Mouse (Mus musculus) neural tube, embryonic 15.5 days (tissue): Measurements from ENCODE around the gene Tcn2. TPM values are rescaled to one million over a fixed set of nuclear protein-coding genes. Genes with fewer than 3 reads are reported as not detected.
"Not testable (repeated sequence)": the region's sequence is repeated elsewhere in the genome, so short reads cannot be mapped to it uniquely, and the experiment has no call there.

ENCODE experiments used
- ATAC-seq: fragments of 200-750 bp; cut with Nextera tagmentation; 2 replicates; pipeline ENCODE4 v1.8.0; 2017; ENCODE audit warnings: mild to moderate bottlenecking, moderate TSS enrichment, moderate library complexity; ENCODE audit not compliant: low FRiP score
- H3K27ac ChIP-seq: fragments of 300-500 bp; sonication (generic); replicated peaks from 2 replicates; pipeline ENCODE4 v1.5.1; 2015; ENCODE audit warnings: mild to moderate bottlenecking, inconsistent platforms
- H3K27me3 ChIP-seq: fragments of 300-500 bp; sonication (generic); replicated peaks from 2 replicates; pipeline ENCODE4 v1.6.1; 2015; ENCODE audit warnings: inconsistent platforms
- H3K36me3 ChIP-seq: fragments of 300-500 bp; sonication (generic); 2 replicates; pipeline ENCODE4 v1.6.1; 2015; ENCODE audit warnings: inconsistent platforms
- H3K4me1 ChIP-seq: fragments of 300-500 bp; sonication (generic); 2 replicates; pipeline ENCODE4 v1.6.1; 2015; ENCODE audit warnings: inconsistent platforms
- H3K4me2 ChIP-seq: fragments of 300-500 bp; sonication (generic); 2 replicates; pipeline ENCODE4 v1.6.1; 2015; ENCODE audit warnings: inconsistent platforms, mild to moderate bottlenecking, moderate library complexity
- H3K4me3 ChIP-seq: fragments of 300-500 bp; sonication (generic); replicated peaks from 2 replicates; pipeline ENCODE4 v1.5.1; 2015; ENCODE audit warnings: mild to moderate bottlenecking, inconsistent platforms
- H3K9ac ChIP-seq: fragments of 300-500 bp; sonication (generic); replicated peaks from 2 replicates; pipeline ENCODE4 v1.6.1; 2015; ENCODE audit warnings: mild to moderate bottlenecking, inconsistent platforms
- H3K9me3 ChIP-seq: fragments of 300-500 bp; sonication (generic); replicated peaks from 2 replicates; pipeline ENCODE4 v1.6.1; 2016; ENCODE audit warnings: inconsistent platforms
- WGBS: fragments of 180-500 bp; shearing (Covaris S2); methylation state at CpG from one replicate; pipeline ENCODE4 v1.1.7; 2015; ENCODE audit warnings: mixed read lengths; 5-methylcytosine and 5-hydroxymethylcytosine counted together
- polyA plus RNA-seq: library from polyadenylated mRNA; unstranded; fragments of >200 nt; fragmentation: Nextera tagmentation; extraction: Ambion mirVana; gene quantifications from 2 replicates; pipeline ENCODE4 v1.2.1, GENCODE M21; 2015

Gene Tcn2
- polyA plus RNA-seq, 1 experiment from 2014 or later: 24.6 TPM

DNA sequence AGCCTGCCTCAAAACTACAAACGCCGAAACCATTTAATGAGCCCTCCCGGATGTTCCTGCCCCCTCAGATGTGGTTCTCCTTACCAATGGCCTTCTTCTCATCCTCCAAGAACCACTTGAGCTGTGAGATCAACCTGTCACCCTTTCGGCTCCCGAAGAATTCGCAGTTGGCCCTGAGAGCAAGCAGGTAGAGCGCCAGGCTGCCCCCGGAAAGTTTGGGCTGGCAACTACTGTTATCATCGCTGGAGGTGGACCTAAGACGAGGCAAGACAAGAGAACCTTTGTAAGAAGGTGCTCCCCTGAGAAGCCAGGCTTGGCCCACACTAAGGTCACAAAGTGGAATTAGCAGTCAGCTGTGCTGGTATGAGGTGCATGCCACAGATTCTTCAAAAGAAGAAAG, 6.0 kb downstream of the Tcn2 start:
- H3K9me3 ChIP-seq: no peaks in the 10 kb centered on the region
- no peak for ATAC-seq
- no peaks in the 10 kb centered on the region for H3K27me3 ChIP-seq
- H3K4me2 ChIP-seq: no peak overlapping the region
- peaks cover 23% of the 10 kb centered on the region for H3K36me3 ChIP-seq
- H3K4me3 ChIP-seq: no peak overlapping the region
- H3K4me1 ChIP-seq: peaks cover 3% of the 10 kb centered on the region
- no peak overlapping the region for H3K9ac ChIP-seq
- no peak overlapping the region for H3K27ac ChIP-seq
- WGBS: 94% methylated on average over 10 of the region's 10 CpGs

DNA sequence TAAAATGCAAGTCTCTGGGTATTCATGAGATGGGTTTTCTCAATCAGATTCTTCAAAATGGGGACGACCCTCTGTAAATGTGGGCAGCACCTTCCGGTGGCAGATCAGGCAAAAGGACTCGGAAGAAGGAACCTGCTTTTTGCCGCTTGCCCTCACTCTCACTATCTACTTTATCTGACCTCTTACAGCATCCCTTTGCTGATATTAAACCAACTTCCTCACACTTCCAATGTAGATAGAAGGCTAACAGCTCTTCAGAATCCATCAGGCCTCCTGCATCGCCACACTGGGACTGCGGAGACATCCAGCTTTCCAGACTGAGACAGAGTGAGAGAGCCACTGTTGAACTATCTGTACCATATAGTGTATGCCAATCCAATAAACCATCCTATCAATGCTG, 9.2 kb downstream of the Tcn2 start:
- Histone ChIP-seq H3K36me3 (peaks cover 23% of the 10 kb centered on the region), H3K27me3 (no peaks in the 10 kb centered on the region), H3K9me3 (no peaks in the 10 kb centered on the region), H3K4me2 (no peak overlapping the region), H3K4me3 (no peak overlapping the region), H3K4me1 (no peaks in the 10 kb centered on the region), H3K27ac (no peak overlapping the region), H3K9ac (no peak overlapping the region)
- no peak for ATAC-seq
- 97% methylated on average over 6 of the region's 6 CpGs for WGBS

DNA sequence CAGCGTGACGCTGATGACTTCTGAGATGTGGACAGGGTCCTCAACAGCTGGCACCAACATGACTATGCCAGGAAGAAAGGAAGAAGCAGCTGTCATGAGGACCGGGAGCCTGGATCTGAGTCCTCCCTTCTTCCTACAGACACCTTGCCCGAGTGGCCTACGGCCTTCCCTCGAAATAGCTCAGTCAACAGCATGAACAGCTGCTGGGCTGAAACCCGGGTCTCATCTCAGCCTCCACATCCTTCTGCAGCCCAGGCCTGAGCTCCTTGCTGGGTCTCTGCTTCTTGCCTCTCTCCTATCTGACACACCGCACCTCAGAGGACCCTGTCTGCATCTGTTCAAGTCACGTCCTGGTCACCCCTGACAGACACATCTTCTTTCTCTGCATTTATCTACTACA, 9.8 kb downstream of the Tcn2 start:
- no peak overlapping the region for H3K4me2 ChIP-seq
- no peak overlapping the region for H3K9ac ChIP-seq
- 98% methylated on average over 9 of the region's 9 CpGs for WGBS
- H3K36me3 ChIP-seq: peaks cover 23% of the 10 kb centered on the region
- no peak for ATAC-seq
- H3K9me3 ChIP-seq: no peaks in the 10 kb centered on the region
- H3K27me3 ChIP-seq: no peaks in the 10 kb centered on the region
- no peak overlapping the region for H3K27ac ChIP-seq
- H3K4me1 ChIP-seq: no peaks in the 10 kb centered on the region
- no peak overlapping the region for H3K4me3 ChIP-seq

DNA sequence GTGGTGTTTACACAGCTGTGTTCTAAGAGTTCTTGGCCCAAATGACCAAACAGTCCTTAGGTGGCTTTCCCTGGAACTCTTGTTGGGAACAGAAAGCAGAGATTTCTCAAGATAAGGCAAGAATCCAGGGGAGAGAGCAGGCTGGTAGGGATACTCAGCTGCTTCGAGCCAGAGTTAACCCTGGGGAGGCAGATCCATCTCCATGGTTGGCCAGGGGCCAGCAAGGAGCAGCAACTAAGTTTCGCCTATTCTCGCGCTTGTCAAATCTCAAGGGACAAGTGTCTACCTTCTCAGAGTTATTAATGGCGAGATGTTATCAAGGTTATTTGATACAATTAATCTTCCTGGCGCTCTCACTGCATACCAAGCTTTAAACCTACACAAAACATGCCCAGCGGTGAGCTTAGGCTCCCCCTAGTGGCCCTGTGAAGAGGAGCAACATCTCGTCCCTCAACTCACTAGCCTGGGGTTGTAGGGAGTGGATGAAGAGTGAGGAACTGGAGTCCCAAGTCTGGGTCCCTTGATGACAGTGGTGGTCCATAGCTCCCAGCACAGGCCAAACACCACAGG, 10.6 kb downstream of the Tcn2 start:
- Histone ChIP-seq H3K36me3 (peaks cover 18% of the 10 kb centered on the region), H3K9me3 (no peaks in the 10 kb centered on the region), H3K27ac (no peak overlapping the region), H3K9ac (no peak overlapping the region), H3K4me3 (no peak overlapping the region), H3K27me3 (no peaks in the 10 kb centered on the region), H3K4me1 (no peaks in the 10 kb centered on the region), H3K4me2 (no peak overlapping the region)
- ATAC-seq: no peak
- WGBS: 20% methylated on average over 8 of the region's 8 CpGs

DNA sequence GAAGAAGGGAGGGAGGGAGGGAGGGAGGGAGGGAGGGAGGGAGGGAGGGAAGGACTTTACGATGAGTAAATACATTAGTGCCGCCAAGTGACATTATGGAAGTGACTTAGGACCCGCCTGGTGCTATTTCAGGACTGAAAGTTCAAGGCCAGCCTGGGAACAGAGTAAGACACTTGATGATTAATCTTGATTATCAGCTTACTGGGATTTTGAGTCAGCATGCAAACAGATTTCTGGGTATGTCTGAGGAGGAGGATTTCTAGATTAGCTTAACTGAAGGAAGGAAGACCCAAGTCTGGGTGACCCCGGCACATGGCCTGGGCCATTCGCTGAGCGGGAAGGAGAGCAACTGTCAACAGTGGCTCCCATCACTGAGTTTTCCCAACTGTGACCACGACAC, 11.5 kb downstream of the Tcn2 start:
- Histone ChIP-seq H3K4me2 (no peak overlapping the region), H3K27ac (no peak overlapping the region), H3K9ac (no peak overlapping the region), H3K27me3 (no peaks in the 10 kb centered on the region), H3K4me1 (no peaks in the 10 kb centered on the region), H3K4me3 (no peak overlapping the region), H3K9me3 (no peaks in the 10 kb centered on the region), H3K36me3 (peaks cover 14% of the 10 kb centered on the region)
- 92% methylated on average over 7 of the region's 7 CpGs for WGBS
- ATAC-seq: no peak

DNA sequence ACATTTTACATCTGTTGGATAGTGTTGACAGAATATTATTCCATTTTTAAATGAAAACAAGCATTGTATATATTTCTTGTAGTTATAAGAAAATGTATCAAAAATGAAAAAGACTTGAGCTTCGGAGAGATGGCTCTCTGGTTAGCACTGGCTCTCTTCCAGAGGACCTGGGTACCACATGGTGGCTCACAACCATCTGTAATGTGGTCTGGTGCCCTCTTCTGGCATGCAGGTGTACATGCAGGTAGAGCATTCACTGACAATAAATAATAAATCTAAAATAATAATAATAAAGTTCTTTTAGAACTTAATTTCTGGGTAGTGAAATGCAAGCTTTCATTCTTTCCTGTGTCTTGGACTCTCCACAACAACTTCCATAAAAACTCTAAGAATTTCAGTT, 13.2 kb downstream of the Tcn2 start:
- Histone ChIP-seq H3K4me2 (no peak overlapping the region), H3K9me3 (no peaks in the 10 kb centered on the region), H3K27me3 (no peaks in the 10 kb centered on the region), H3K36me3 (peaks cover 12% of the 10 kb centered on the region), H3K4me3 (no peak overlapping the region), H3K4me1 (peaks cover 9% of the 10 kb centered on the region), H3K9ac (no peak overlapping the region), H3K27ac (no peak overlapping the region)
- ATAC-seq: no peak
- 56% methylated on average over 1 of the region's 1 CpGs for WGBS

DNA sequence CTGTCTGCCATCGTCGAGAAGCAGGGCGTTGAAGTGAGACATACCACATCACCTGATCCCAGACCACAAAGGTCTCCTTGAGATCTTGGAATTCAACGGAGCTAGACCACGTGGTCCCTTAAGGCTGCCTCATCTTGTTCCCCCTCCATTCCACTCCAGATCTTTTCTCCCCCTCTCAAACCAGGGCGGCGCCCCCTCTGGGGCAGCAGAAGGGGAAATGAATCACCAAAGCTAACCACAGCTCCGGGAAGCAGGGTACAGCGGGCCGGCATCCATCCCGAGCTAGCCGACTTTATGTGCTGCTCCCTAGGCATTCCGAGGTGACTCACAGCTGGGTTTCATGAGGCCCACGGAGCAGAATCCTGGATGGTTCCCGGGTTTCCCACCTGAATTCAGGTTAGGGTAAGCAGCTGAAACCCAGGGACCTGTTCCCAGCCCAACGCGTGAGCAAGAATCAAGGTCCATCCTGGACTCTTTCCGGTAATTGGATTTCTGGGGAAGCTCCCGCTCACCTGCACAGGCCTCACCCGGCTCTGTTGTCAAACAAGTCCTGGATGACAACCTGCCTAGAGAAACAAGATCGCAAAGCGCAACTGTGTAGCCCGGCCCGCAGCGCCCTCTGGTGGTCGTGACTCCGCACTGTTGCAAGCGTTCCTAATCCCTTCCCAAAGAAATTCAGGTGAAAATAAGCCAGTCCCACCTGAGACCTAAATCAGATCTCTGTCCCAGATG, 17.7 kb downstream of the Tcn2 start, which contains the start of gene Slc35e4:
TSS of gene Slc35e4 (minus strand) at position 556 of the 732 bp plus-strand sequence.
- no peaks in the 10 kb centered on the region for H3K9me3 ChIP-seq
- H3K9ac ChIP-seq: peak within 1 kb of the TSS; percentile 61
- peak; percentile 71 for ATAC-seq
- peak within 1 kb of the TSS; percentile 73 for H3K4me3 ChIP-seq
- peaks cover 51% of the 10 kb centered on the region for H3K4me1 ChIP-seq
- no peaks in the 10 kb centered on the region for H3K27me3 ChIP-seq
- no peaks in the 10 kb centered on the region for H3K36me3 ChIP-seq
- H3K27ac ChIP-seq: peak within 1 kb of the TSS; percentile 83
- H3K4me2 ChIP-seq: peak within 1 kb of the TSS; percentile 96
- WGBS: under 1% methylated on average over 27 of the region's 28 CpGs

DNA sequence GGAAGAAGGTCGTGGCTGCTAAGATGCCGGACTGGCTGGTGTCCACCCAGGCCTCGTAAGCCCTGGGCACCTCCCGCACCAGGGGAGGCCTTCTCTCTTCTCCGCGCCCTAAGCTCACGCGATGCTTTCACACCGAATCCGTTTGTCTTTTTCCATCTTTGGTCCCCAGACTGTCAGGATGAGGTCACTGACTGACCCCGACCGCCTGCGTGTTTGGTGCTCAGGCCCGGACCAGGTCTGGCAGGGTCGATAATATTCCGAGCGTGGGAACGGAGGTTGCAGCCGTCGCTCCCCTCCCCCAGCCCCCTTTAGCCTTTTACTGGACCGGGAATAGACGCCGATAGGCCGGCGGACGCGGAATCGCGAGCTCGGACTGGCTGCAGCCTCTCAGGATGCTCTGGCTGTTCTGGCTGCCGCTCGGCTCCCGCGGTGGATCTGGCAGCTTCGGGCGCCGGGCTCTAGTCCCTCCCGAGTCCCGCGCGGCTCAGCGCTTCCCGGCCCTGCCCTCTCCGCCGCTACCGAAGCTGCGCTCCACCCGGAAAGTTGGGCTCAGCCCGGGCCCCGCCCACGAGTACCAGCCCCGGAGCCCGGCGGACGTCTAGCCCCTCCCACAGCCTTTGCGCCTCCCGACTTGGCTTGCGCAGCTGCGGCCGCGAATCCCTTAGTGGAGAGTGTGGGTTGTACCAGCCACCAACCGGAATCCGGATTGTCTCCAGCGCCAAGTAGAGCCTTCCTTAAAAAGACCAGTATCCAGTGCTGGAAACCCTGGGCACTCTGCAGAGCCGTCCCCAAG, 18.4 kb downstream of the Tcn2 start:
- Histone ChIP-seq H3K4me1 (peaks cover 57% of the 10 kb centered on the region), H3K4me2 (peak overlapping the region; percentile 96), H3K27me3 (no peaks in the 10 kb centered on the region), H3K27ac (peak overlapping the region; percentile 83), H3K4me3 (peak overlapping the region; percentile 73), H3K9ac (peak overlapping the region; percentile 61), H3K9me3 (no peaks in the 10 kb centered on the region), H3K36me3 (no peaks in the 10 kb centered on the region)
- ATAC-seq: peak; percentile 92
- WGBS: under 1% methylated on average over 65 of the region's 65 CpGs

DNA sequence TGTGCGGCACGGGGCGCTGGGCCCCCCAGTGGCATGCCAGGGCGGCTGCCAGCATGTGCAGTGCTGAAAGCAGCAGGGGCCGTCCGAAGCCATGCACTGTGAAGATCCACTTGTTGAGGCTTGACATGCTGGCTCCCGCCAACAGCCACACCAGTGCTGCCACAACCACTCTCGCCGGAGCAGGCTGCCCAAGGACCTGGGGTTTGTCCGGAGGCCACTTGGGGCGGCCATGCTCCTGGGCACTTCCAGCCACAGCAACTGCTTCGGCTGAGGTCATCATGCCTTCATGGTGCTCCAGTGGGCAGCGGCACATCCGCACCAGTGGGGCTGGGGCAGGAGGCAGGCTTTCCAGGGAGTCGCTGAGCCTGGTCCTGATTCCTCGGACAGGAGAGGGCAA, 19.1 kb downstream of the Tcn2 start:
- peaks cover 63% of the 10 kb centered on the region for H3K4me1 ChIP-seq
- H3K9ac ChIP-seq: peak overlapping the region; percentile 61
- no peaks in the 10 kb centered on the region for H3K36me3 ChIP-seq
- no peaks in the 10 kb centered on the region for H3K9me3 ChIP-seq
- peak overlapping the region; percentile 96 for H3K4me2 ChIP-seq
- 1% methylated on average over 16 of the region's 16 CpGs for WGBS
- H3K4me3 ChIP-seq: peak overlapping the region; percentile 73
- H3K27me3 ChIP-seq: no peaks in the 10 kb centered on the region
- H3K27ac ChIP-seq: peak overlapping the region; percentile 83
- 0 out of 2 replicates have a peak, but pooled peaks have one; percentile 12 for ATAC-seq

DNA sequence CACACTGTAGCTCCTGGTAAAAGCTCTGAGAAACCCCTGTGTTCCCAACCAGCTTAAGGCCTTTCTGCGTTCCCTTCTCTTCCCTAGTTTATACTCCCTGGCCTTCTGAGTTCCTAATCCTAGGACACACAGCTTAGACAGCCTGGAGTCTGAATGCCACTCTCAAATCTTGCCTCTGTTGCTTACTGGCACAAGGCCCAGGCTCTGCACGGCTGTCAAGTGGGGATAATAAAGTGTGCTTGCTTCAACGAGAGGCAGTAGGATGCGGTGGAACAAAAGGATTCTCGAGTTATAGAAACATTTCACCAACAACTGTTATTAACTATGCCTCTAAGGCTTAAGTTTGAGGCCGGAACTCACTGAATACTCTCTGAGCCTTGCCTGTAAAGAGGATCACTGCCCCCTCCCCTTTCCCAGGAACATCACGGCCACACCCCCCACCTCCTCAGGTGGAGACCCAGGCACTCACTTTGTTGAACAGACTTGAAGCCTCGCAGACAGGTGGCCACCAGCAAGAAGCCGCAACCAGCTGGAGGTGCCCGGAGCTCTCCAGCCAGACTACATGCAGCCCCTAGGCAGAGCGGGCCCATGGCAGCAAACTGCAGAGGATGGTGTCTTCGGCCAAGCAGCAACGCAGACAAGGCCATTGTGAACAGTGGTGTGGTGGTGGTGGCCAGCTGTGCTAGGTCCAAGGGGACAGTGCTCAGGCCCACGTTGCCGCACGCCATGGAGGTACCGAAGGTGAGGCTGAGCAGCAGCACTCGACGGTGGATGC, 19.7 kb downstream of the Tcn2 start:
- Histone ChIP-seq H3K27ac (peak overlapping the region; percentile 83), H3K4me3 (peak overlapping the region; percentile 73), H3K4me2 (peak overlapping the region; percentile 96), H3K4me1 (peaks cover 64% of the 10 kb centered on the region), H3K27me3 (no peaks in the 10 kb centered on the region), H3K9ac (peak overlapping the region; percentile 61), H3K9me3 (no peaks in the 10 kb centered on the region), H3K36me3 (peaks cover 3% of the 10 kb centered on the region; the same call in 1 of the 2 replicates)
- WGBS: 12% methylated on average over 19 of the region's 19 CpGs
- ATAC-seq: no peak

DNA sequence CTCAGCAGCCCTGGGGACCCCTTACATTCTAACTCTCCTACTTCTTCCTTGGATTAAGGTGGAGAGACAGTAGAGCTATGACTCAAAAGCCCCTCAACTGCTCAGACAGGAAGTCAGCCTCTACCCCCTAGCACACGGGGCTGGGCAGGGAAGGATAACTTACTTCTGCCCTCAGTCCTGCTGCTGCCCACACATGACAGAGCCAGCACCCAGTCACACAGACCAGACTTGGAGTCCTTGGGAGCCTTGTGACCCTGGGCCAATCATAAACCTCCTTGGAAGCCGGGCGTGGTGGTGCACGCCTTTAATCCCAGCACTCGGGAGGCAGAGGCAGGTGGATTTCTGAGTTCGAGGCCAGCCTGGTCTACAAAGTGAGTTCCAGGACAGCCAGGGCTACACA, 20.5 kb downstream of the Tcn2 start:
- peaks cover 64% of the 10 kb centered on the region for H3K4me1 ChIP-seq
- peak overlapping the region; percentile 30; the same call in 1 of the 2 replicates for H3K9ac ChIP-seq
- not testable (repeated sequence) for H3K27ac ChIP-seq, ATAC-seq, H3K27me3 ChIP-seq, H3K9me3 ChIP-seq
- H3K4me2 ChIP-seq: peak overlapping the region; percentile 96
- H3K36me3 ChIP-seq: peaks cover 11% of the 10 kb centered on the region; the same call in 1 of the 2 replicates
- WGBS: 89% methylated on average over 6 of the region's 6 CpGs
- H3K4me3 ChIP-seq: peak overlapping the region; percentile 73
